In the genomic region with DNA sequence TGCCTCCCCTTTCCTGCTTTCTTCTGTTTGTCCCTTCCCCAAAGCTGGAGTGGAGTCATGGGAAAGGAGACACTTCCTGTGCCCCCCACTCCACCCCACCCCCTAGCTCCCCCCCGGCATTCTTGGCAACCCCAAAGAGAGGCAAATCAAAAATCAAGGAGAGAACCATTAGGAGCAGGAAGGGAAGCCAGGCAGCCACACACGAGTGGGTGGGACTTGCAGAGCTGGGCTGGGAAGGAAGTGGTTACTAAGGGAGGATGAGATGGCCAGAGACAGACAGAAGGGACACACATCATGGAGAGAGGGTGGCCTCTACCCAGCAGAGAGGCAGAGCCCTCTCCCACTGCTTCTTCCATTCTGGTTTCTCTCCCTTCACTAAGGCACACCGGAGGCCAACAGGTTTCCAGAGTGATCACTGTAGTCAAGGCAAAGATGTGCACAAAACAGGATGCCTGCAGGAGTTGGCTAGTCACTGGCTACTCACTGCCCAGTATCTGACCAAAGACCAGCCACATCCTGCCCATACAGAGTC, we compare ENCODE assay signal across 8 mouse cellular contexts. TPM values are rescaled to one million over a fixed set of nuclear protein-coding genes. Genes with fewer than 3 reads are reported as not detected.
DNase-seq lines count a peak whose midpoint lies in the region; ATAC-seq and TF ChIP-seq lines count a peak whose summit lies in the region.

No protein-coding gene starts in this region.

- H3K36me3 ChIP-seq in embryonic facial prominence, embryonic 13.5 days = 0 out of 2 replicates have a peak, but pooled peaks cover 8% of the 10 kb centered on the region
- peaks cover 9% of the 10 kb centered on the region; the same call in 1 of the 2 replicates for H3K36me3 ChIP-seq in hindbrain, embryonic 10.5 days
- no peaks in the 10 kb centered on the region for H3K36me3 ChIP-seq in small intestine, adult 2 months (ENCODE audit: control insufficient read depth, insufficient read depth, low read length)

- DNase-seq in heart, adult 11 months = peak; percentile 98
- no peak for DNase-seq in heart, postnatal 25 days (ENCODE audit: low spot score)
- no peak for DNase-seq in hindbrain, embryonic 10.5 days (ENCODE audit: low spot score)
- DNase-seq in lung, adult 2 months = no peak
- no peak for DNase-seq in left cerebral cortex, adult 18-20 months (ENCODE audit: low spot score in 2 of 2)
- no peak for DNase-seq in spleen, postnatal 14 days (ENCODE audit: low spot score in 2 of 2)

- intact Hi-C loops in heart, postnatal 25 days (cut with DNase I) = loop anchor here (5.0 kb wide), 1 partner anchor 38 kb away; no protein-coding TSS in a partner anchor

- TF ChIP-seq CTCF in lung, adult 2 months (IDR thresholded peaks at IDR 0.05; ENCODE audit: insufficient read depth, low read length) = no peak
- no peak for TF ChIP-seq CTCF in small intestine, adult 2 months (IDR thresholded peaks at IDR 0.05; ENCODE audit: extremely low read depth, insufficient read length, insufficient replicate concordance, low read depth, low read length)

- no peaks in the 10 kb centered on the region for H3K9me3 ChIP-seq in embryonic facial prominence, embryonic 13.5 days
- no peaks in the 10 kb centered on the region for H3K9me3 ChIP-seq in hindbrain, embryonic 10.5 days

- H3K4me1 ChIP-seq in embryonic facial prominence, embryonic 13.5 days = peaks cover 76% of the 10 kb centered on the region
- peaks cover 80% of the 10 kb centered on the region for H3K4me1 ChIP-seq in hindbrain, embryonic 10.5 days (replicated peaks)
- peaks cover 61% of the 10 kb centered on the region for H3K4me1 ChIP-seq in lung, adult 2 months (ENCODE audit: control insufficient read depth, insufficient read depth, low read length)
- peaks cover 31% of the 10 kb centered on the region for H3K4me1 ChIP-seq in small intestine, adult 2 months (ENCODE audit: control insufficient read depth, insufficient read depth, insufficient read length, low read length)

- no peaks in the 10 kb centered on the region for H3K27me3 ChIP-seq in embryonic facial prominence, embryonic 13.5 days
- H3K27me3 ChIP-seq in hindbrain, embryonic 10.5 days (ENCODE audit: insufficient read depth, poor library complexity, severe bottlenecking) = no peaks in the 10 kb centered on the region
- H3K27me3 ChIP-seq in small intestine, adult 2 months (ENCODE audit: control insufficient read depth, insufficient read depth, low read length) = no peaks in the 10 kb centered on the region

- peak overlapping the region; percentile 48 for H3K4me2 ChIP-seq in embryonic facial prominence, embryonic 13.5 days

- 33% methylated on average over 3 of the region's 3 CpGs for WGBS in embryonic facial prominence, embryonic 13.5 days
- WGBS in hindbrain, embryonic 10.5 days = 38% methylated on average over 3 of the region's 3 CpGs
- 9% methylated on average over 3 of the region's 3 CpGs for WGBS in lung, adult 2 months
- WGBS in small intestine, adult 2 months = 38% methylated on average over 3 of the region's 3 CpGs

- no peak for ATAC-seq in embryonic facial prominence, embryonic 13.5 days (ENCODE audit: insufficient number of reproducible peaks, insufficient read depth, low FRiP score, low TSS enrichment, low read depth)

- peak overlapping the region; percentile 52; the same call in 1 of the 2 replicates for H3K9ac ChIP-seq in embryonic facial prominence, embryonic 13.5 days

- H3K27ac ChIP-seq in embryonic facial prominence, embryonic 13.5 days = peak overlapping the region; percentile 88
- peak overlapping the region; percentile 92 for H3K27ac ChIP-seq in hindbrain, embryonic 10.5 days
- peak overlapping the region; percentile 41 for H3K27ac ChIP-seq in small intestine, adult 2 months (ENCODE audit: insufficient read depth, low read depth, low read length)

- TF ChIP-seq POLR2A in lung, adult 2 months (IDR thresholded peaks at IDR 0.05; ENCODE audit: borderline replicate concordance, extremely low read depth, low read depth, low read length) = 0 out of 2 replicates have a peak, but pooled peaks have one; percentile 25
- TF ChIP-seq POLR2A in small intestine, adult 2 months (IDR thresholded peaks at IDR 0.05; ENCODE audit: low read depth, low read length) = no peak

- H3K4me3 ChIP-seq in embryonic facial prominence, embryonic 13.5 days = no peak overlapping the region
- peak overlapping the region; percentile 29; the same call in 1 of the 2 replicates for H3K4me3 ChIP-seq in hindbrain, embryonic 10.5 days
- H3K4me3 ChIP-seq in lung, adult 2 months (replicated peaks; ENCODE audit: extremely low read depth, low read depth, low read length) = no peak overlapping the region
- no peak overlapping the region for H3K4me3 ChIP-seq in small intestine, adult 2 months (ENCODE audit: low read depth, low read length)

RNA-seq across cellular contexts. Expression of gene Ski, which starts 43.3 kb away (rescaled TPM):
- 10 to 100 TPM; 55.0 to 63.9 TPM for total RNA-seq in heart, postnatal 25 days (2021)
- 21.5 and 24.9 TPM in 2 replicates for polyA plus RNA-seq in embryonic facial prominence, embryonic 13.5 days (2015; fragmentation: Nextera tagmentation; extraction: Ambion mirVana)
- 9.3 and 10.1 TPM in 2 replicates for polyA plus RNA-seq in hindbrain, embryonic 10.5 days (2016; fragmentation: Nextera tagmentation; extraction: Ambion mirVana)
- polyA plus RNA-seq in lung, adult 2 months (2012; rRNA removed) = 105 and 115 TPM in 2 replicates
- polyA plus RNA-seq in small intestine, adult 2 months (2012; rRNA removed) = 27.8 and 48.0 TPM in 2 replicates
- total RNA-seq in left cerebral cortex, adult 18-20 months (2021) = 100 to 1,000 TPM; 115 to 128 TPM

Comparison
In these comparisons a context has a peak if more than half of its experiments do, and no peak if none do; other contexts are left out.
1. H3K27ac ChIP-seq: peak in every context shown above with its lines; median percentile 92 in hindbrain, embryonic 10.5 days; 88 in embryonic facial prominence, embryonic 13.5 days; 41 in small intestine, adult 2 months.